Mouse (Mus musculus) testis, postnatal 14 days (tissue): ENCODE data around the gene Atp5s.

Experiments used
- DNase-seq: peaks from one replicate; pipeline ENCODE4 v3.0.0; 2021; ENCODE audit warnings: low spot score

The Atp5s gene

GRCm38 (mm10) chr12:69724711-69725460, at the start of gene Atp5s, which contains the start of gene L2hgdh:
Gene Atp5s (plus strand): TSS chr12:69724950.
Gene L2hgdh (minus strand): TSS chr12:69724873.
- peak; percentile 96 for DNase-seq

GRCm38 (mm10) chr12:69676157-69676556, 48.6 kb upstream of the Atp5s start:
- DNase-seq: no peak

GRCm38 (mm10) chr12:69680635-69681565, 43.9 kb upstream of the Atp5s start:
- peak; percentile 46 for DNase-seq

GRCm38 (mm10) chr12:69681566-69682061, 43.1 kb upstream of the Atp5s start, which contains the start of gene Sos2:
Gene Sos2 (minus strand): TSS chr12:69681852.
- peak; percentile 68 for DNase-seq

- peak; percentile 84 for DNase-seq
Measured at GRCm38 (mm10) chr12:69682065-69682787, 42.5 kb upstream of the Atp5s start.

GRCm38 (mm10) chr12:69682788-69683419, 41.8 kb upstream of the Atp5s start:
- no peak for DNase-seq

GRCm38 (mm10) chr12:69683537-69683936, 41.2 kb upstream of the Atp5s start:
- DNase-seq: peak; percentile 69

GRCm38 (mm10) chr12:69688368-69688767, 36.4 kb upstream of the Atp5s start:
- no peak for DNase-seq

- no peak for DNase-seq
Measured at GRCm38 (mm10) chr12:69689094-69689493, 35.7 kb upstream of the Atp5s start.

- no peak for DNase-seq
Measured at GRCm38 (mm10) chr12:69690714-69691113, 34.0 kb upstream of the Atp5s start.

- DNase-seq: no peak
Measured at GRCm38 (mm10) chr12:69693471-69693870, 31.3 kb upstream of the Atp5s start.

GRCm38 (mm10) chr12:69696746-69697145, 28.0 kb upstream of the Atp5s start:
- DNase-seq: no peak

GRCm38 (mm10) chr12:69698352-69698751, 26.4 kb upstream of the Atp5s start:
- no peak for DNase-seq

- DNase-seq: no peak
Measured at GRCm38 (mm10) chr12:69704799-69705458, 19.8 kb upstream of the Atp5s start.

GRCm38 (mm10) chr12:69713628-69714027, 11.1 kb upstream of the Atp5s start:
- no peak for DNase-seq

- no peak for DNase-seq
Measured at GRCm38 (mm10) chr12:69722857-69723256, 1.9 kb upstream of the Atp5s start.

- no peak for DNase-seq
Measured at GRCm38 (mm10) chr12:69723376-69723775, 1.4 kb upstream of the Atp5s start.

- no peak for DNase-seq
Measured at GRCm38 (mm10) chr12:69724018-69724710, 586 bp upstream of the Atp5s start.

- no peak for DNase-seq
Measured at GRCm38 (mm10) chr12:69729246-69729645, 4.5 kb downstream of the Atp5s start.

- DNase-seq: no peak
Measured at GRCm38 (mm10) chr12:69730306-69730705, 5.6 kb downstream of the Atp5s start.
